Mouse (Mus musculus): ENCODE data around the gene Tpst1. TPM values are rescaled to one million over a fixed set of nuclear protein-coding genes. Genes with fewer than 3 reads are reported as not detected.

The Tpst1 gene
- polyA plus RNA-seq (2017; shearing (Covaris generic)): 5.9 TPM

GRCm38 (mm10) chr5:130073026-130073425 is at the start of gene Tpst1:
Gene Tpst1 (plus strand): TSS chr5:130073326.

DNA sequence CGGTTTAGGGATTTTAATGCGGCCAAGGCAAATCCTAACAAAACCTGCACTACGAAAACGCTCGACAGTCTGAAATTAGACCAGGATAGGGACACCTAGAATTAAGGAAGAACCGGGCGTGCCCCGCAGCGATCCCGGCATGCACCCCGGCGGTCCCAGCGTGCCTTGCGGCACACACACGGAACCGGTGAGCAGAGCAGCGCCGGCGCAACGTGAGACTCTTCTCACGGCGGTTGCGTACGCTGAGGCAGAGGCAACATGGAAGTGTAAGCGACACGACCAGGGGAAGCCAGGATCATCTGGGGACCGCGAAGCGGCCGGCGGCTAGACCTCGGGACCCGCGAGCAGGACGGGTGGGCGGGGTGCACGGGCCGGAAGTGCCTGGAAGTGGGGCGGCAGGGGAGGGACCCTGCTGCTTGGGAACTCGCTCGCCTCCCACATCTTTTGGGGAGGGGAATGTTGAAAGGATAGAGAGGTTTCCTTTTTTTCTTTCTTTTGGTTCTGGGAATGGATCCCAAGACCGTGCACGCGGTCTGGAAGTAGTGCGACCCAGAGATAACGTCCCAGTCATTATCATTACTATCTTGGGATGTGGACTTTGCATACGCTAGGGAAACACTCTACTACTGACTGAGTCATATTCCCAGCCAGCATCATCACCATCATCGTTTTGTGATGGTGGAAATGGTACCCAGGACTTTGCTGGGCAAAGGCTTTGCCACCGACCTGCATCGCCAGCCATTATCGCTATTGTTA is 43.8 kb upstream of the Tpst1 start, which contains the start of the genes Asl and Crcp:
Gene Asl (minus strand): TSS at position 106 of the 756 bp plus-strand sequence.
Gene Crcp (plus strand): TSS at position 149 of the 756 bp plus-strand sequence.

GRCm38 (mm10) chr5:130144334-130145312 is 71.5 kb downstream of the Tpst1 start, which contains the start of gene Kctd7:
Gene Kctd7 (plus strand): TSS chr5:130144861.

DNA sequence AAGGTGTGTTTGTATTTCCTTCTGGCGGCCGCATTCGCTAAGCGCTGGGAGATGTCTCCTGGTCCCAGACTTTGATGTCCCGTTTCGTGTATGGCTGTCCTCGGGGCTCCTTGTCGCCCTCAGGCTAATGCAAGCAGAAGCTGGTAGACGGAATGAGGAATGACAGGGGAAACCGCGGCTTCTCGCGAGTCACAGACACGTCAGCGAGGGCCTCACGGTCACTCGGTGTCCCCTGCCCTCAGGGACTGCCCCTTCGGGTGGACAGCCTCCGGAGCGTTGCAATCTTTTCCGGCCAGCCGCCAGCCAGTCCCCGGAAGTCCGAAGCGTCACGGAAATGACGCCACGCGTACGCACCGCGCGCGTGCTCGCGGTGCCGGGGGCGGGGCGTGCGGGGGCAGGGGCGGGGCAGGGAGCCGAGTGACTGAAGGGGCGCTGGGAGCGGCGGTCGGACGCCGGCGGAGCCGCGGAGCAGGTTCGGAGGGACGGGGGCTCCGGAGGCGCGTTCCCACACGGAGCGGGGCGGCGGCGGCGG is 98.4 kb downstream of the Tpst1 start, which contains the start of gene Rabgef1:
Gene Rabgef1 (plus strand): TSS at position 376 of the 532 bp plus-strand sequence.

Other genes starting within 250 kb of the Tpst1 start
- 9.6 TPM for gene Sumf2, start 226.3 kb upstream of the Tpst1 start, polyA plus RNA-seq (2017; shearing (Covaris generic))
- gene Chchd2, start 185.9 kb upstream of the Tpst1 start, polyA plus RNA-seq (2017; shearing (Covaris generic)): 464 TPM
- 0.23 TPM for gene Zbed5, start 177.6 kb upstream of the Tpst1 start, polyA plus RNA-seq (2017; shearing (Covaris generic))
- 0.17 TPM for gene Phkg1, start 174.8 kb upstream of the Tpst1 start, polyA plus RNA-seq (2017; shearing (Covaris generic))
- gene Nupr1l, start 164.8 kb upstream of the Tpst1 start, polyA plus RNA-seq (2017; shearing (Covaris generic)): 1.1 TPM
- gene Vkorc1l1, start 131.4 kb upstream of the Tpst1 start, polyA plus RNA-seq (2017; shearing (Covaris generic)): 13.8 TPM
- gene Gusb, start 70.3 kb upstream of the Tpst1 start, polyA plus RNA-seq (2017; shearing (Covaris generic)): 18.6 TPM
- 41.9 TPM for gene Asl, start 44.1 kb upstream of the Tpst1 start, polyA plus RNA-seq (2017; shearing (Covaris generic))
- gene Crcp, start 44.0 kb upstream of the Tpst1 start, polyA plus RNA-seq (2017; shearing (Covaris generic)): 27.5 TPM
- 0.76 TPM for gene Kctd7, start 71.5 kb downstream of the Tpst1 start, polyA plus RNA-seq (2017; shearing (Covaris generic))
- 47.6 TPM for gene Rabgef1, start 98.5 kb downstream of the Tpst1 start, polyA plus RNA-seq (2017; shearing (Covaris generic))
- 109 TPM for gene Tmem248, start 143.8 kb downstream of the Tpst1 start, polyA plus RNA-seq (2017; shearing (Covaris generic))
- 168 TPM for gene Sbds, start 182.2 kb downstream of the Tpst1 start, polyA plus RNA-seq (2017; shearing (Covaris generic))
- gene Tyw1, start 182.3 kb downstream of the Tpst1 start, polyA plus RNA-seq (2017; shearing (Covaris generic)): 22.2 TPM

Data from effector memory CD4-positive, alpha-beta T cell, adult 7 months (primary cell).